Mouse (Mus musculus) limb, embryonic 13.5 days (tissue): Measurements from ENCODE around the gene Etnppl. TPM values are rescaled to one million over a fixed set of nuclear protein-coding genes. Genes with fewer than 3 reads are reported as not detected.

Experiments
- ATAC-seq: fragments of 200-750 bp; cut with Nextera tagmentation; 2 replicates; pipeline ENCODE4 v1.8.0; 2017; ENCODE audit warnings: low read depth, moderate number of reproducible peaks, moderate TSS enrichment; ENCODE audit not compliant: low FRiP score
- H3K27ac ChIP-seq: fragments of 300-500 bp; sonication (generic); 2 replicates; pipeline ENCODE4 v1.5.1; 2015; ENCODE audit warnings: inconsistent platforms, mild to moderate bottlenecking, moderate library complexity
- H3K27me3 ChIP-seq: fragments of 300-500 bp; sonication (generic); 2 replicates; pipeline ENCODE4 v1.6.1; 2015; ENCODE audit warnings: mild to moderate bottlenecking, inconsistent platforms
- H3K36me3 ChIP-seq: fragments of 300-500 bp; sonication (generic); 2 replicates; pipeline ENCODE4 v1.6.1; 2015; ENCODE audit warnings: inconsistent platforms, mild to moderate bottlenecking, moderate library complexity
- H3K4me1 ChIP-seq: fragments of 300-500 bp; sonication (generic); 2 replicates; pipeline ENCODE4 v1.6.1; 2015; ENCODE audit warnings: inconsistent platforms
- H3K4me2 ChIP-seq: fragments of 300-500 bp; sonication (generic); replicated peaks from 2 replicates; pipeline ENCODE4 v1.6.1; 2015; ENCODE audit warnings: inconsistent platforms, mild to moderate bottlenecking, moderate library complexity
- H3K4me3 ChIP-seq: fragments of 300-500 bp; sonication (generic); 2 replicates; pipeline ENCODE4 v1.5.1; 2015; ENCODE audit warnings: moderate library complexity, mild to moderate bottlenecking, inconsistent platforms
- H3K9ac ChIP-seq: fragments of 300-500 bp; sonication (generic); 2 replicates; pipeline ENCODE4 v1.6.1; 2015; ENCODE audit warnings: mild to moderate bottlenecking, inconsistent platforms
- H3K9me3 ChIP-seq: fragments of 300-500 bp; sonication (generic); 2 replicates; pipeline ENCODE4 v1.6.1; 2016; ENCODE audit warnings: inconsistent platforms
- WGBS: fragments of 180-500 bp; shearing (Covaris S2); methylation state at CpG from one replicate; pipeline ENCODE4 v1.1.7; 2015; 5-methylcytosine and 5-hydroxymethylcytosine counted together
- polyA plus RNA-seq: library from polyadenylated mRNA; unstranded; fragments of >200 nt; fragmentation: Nextera tagmentation; extraction: Ambion mirVana; gene quantifications from 2 replicates; pipeline ENCODE4 v1.2.1, GENCODE M21; 2015

Gene Etnppl
- polyA plus RNA-seq, 1 experiment from 2014 or later = 0.43 TPM

- Histone ChIP-seq H3K27ac (no peak overlapping the region), H3K27me3 (no peaks in the 10 kb centered on the region), H3K4me2 (no peak overlapping the region), H3K9me3 (no peaks in the 10 kb centered on the region), H3K4me3 (no peak overlapping the region), H3K4me1 (peaks cover 13% of the 10 kb centered on the region), H3K9ac (no peak overlapping the region), H3K36me3 (no peaks in the 10 kb centered on the region)
- WGBS = 84% methylated on average over 9 of the region's 9 CpGs
- ATAC-seq = no peak
These were observed 64.9 kb downstream of the Etnppl start for GRCm38 (mm10) chr3:130682183-130682582.

GRCm38 (mm10) chr3:130683836-130684235, 66.6 kb downstream of the Etnppl start:
- WGBS = 78% methylated on average over 8 of the region's 8 CpGs
- H3K9ac ChIP-seq = no peak overlapping the region
- no peak for ATAC-seq

GRCm38 (mm10) chr3:130684276-130685013, 67.2 kb downstream of the Etnppl start:
- ATAC-seq = no peak
- Histone ChIP-seq H3K4me2 (no peak overlapping the region), H3K9ac (no peak overlapping the region), H3K4me3 (no peak overlapping the region), H3K9me3 (no peaks in the 10 kb centered on the region), H3K27ac (no peak overlapping the region), H3K4me1 (peaks cover 10% of the 10 kb centered on the region), H3K27me3 (no peaks in the 10 kb centered on the region), H3K36me3 (no peaks in the 10 kb centered on the region)
- WGBS = 85% methylated on average over 9 of the region's 9 CpGs

More at GRCm38 (mm10) chr3:130683836-130684235, 66.6 kb downstream of the Etnppl start:
- Histone ChIP-seq H3K27me3 (no peaks in the 10 kb centered on the region), H3K4me3 (no peak overlapping the region), H3K4me1 (peaks cover 8% of the 10 kb centered on the region), H3K36me3 (no peaks in the 10 kb centered on the region), H3K9me3 (no peaks in the 10 kb centered on the region), H3K4me2 (no peak overlapping the region), H3K27ac (no peak overlapping the region)

GRCm38 (mm10) chr3:130685014-130685366, 67.7 kb downstream of the Etnppl start:
- Histone ChIP-seq H3K9me3 (no peaks in the 10 kb centered on the region), H3K4me3 (no peak overlapping the region), H3K9ac (no peak overlapping the region), H3K27me3 (no peaks in the 10 kb centered on the region), H3K4me2 (no peak overlapping the region), H3K4me1 (0 out of 2 replicates have a peak, but pooled peaks cover 9% of the 10 kb centered on the region), H3K36me3 (no peaks in the 10 kb centered on the region), H3K27ac (no peak overlapping the region)
- WGBS = 69% methylated on average over 8 of the region's 8 CpGs
- ATAC-seq = no peak

- no peak for ATAC-seq
- no peak overlapping the region for H3K4me2 ChIP-seq
- peaks cover 21% of the 10 kb centered on the region for H3K4me1 ChIP-seq
- no peaks in the 10 kb centered on the region for H3K36me3 ChIP-seq
- H3K27me3 ChIP-seq = no peaks in the 10 kb centered on the region
- H3K27ac ChIP-seq = no peak overlapping the region
- H3K4me3 ChIP-seq = no peak overlapping the region
- WGBS = 89% methylated on average over 1 of the region's 1 CpGs
- H3K9me3 ChIP-seq = no peaks in the 10 kb centered on the region
- no peak overlapping the region for H3K9ac ChIP-seq
These were observed 69.8 kb downstream of the Etnppl start for GRCm38 (mm10) chr3:130687051-130687450.

Other genes with a start within 250 kb of the Etnppl start
- gene Ostc, start 92.0 kb downstream of the Etnppl start, polyA plus RNA-seq = 480 and 491 TPM in 2 replicates
- 877 and 879 TPM in 2 replicates for gene Rpl34, start 113.0 kb downstream of the Etnppl start, polyA plus RNA-seq